Mouse (Mus musculus) lung, adult 18-20 months (tissue): ENCODE measurements at regions not wholly inside any gene's neighbourhood (a gene's known extent, or its start where the extent isn't known, plus 50 kb on each side); places are given as distances from the start of the nearest gene placed in this dataset.
"Not testable (repeated sequence)": the region's sequence is repeated elsewhere in the genome, so short reads cannot be mapped to it uniquely, and the experiment has no call there.

ENCODE experiments used
- DNase-seq, 2 experiments: peaks; one replicate each; pipeline ENCODE4 v3.0.0; 2022; ENCODE audit warnings: mixed read lengths in 2 of 2

DNA sequence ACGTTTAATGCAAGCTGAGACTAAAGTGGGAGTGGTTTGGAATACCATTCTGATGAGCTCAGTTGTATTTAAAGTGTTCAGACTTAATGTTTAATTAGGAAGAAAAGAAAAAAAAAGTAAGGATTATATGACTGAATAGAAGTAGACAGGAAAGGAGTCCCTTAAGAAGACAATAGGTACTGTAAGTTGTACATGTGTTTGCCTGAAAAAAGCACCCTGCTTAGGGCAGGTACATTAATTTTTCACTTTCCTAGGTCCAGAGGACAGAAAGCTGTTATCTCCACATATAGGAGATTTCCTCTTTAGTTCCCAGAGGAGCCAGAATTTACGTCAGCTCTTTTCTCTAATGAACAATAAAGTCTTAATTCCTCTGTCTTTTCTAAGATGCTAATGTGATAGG lies 58.5 kb downstream of the Olfr987 start:
- DNase-seq, result no peak

DNA sequence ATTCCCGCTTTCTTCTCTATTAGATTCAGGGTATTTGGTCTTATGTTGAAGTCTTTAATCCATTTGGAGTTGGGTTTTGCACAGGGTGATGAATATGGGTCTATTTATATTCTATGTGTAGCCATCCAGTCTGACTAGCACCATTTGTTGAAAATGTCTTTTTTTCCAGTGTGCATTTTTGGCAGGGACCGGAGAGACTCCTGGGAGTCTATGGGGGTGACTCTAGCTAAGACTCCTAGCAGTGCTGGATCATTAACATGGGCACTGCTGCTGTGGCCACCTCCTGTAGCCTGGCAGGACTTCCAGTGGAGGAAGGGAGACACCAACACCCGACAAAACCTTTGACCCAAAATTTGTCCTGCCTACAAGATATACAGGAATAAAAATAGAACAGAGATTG lies 61.0 kb downstream of the Olfr987 start:
- DNase-seq, result no peak

DNA sequence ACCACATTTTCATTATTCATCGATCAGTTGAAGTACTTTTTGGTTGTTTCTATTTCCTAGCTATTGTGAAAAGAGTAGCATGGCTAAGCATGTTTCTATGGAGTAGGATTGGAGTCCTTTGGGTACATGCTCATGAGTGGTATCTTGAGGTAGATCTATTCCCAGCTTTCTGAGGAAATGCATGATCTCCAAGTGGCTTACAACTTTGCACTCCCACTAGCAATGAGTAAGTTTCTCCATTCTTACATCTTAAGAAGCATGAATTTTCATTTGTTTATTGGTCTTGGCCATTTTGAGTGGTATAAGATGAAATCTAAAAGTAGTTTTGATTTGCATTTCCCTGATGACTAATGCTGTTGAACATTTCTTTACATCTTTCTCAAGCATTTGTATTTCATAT lies 61.7 kb downstream of the Olfr987 start:
- DNase-seq, result no peak

DNA sequence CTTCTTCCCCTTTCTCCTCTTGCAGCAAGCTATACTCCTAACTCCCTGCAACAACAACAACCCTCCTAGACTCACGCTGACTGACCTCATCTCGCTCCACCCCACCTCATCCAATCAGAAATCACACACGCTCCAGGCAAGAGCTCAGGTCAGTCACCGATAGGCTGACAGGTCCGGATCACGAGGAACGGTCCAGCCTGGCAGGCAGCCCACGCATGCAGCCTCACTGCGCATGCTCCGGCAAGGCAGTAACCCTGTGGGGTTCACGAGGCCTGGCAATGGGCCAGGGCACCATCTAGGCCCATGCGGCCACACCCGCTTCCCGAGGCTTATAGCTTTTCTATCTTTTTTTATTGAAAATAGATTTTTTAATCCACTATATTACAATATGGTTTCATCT lies 69.8 kb upstream of the Lrrc55 start:
- not testable (repeated sequence) for DNase-seq

DNA sequence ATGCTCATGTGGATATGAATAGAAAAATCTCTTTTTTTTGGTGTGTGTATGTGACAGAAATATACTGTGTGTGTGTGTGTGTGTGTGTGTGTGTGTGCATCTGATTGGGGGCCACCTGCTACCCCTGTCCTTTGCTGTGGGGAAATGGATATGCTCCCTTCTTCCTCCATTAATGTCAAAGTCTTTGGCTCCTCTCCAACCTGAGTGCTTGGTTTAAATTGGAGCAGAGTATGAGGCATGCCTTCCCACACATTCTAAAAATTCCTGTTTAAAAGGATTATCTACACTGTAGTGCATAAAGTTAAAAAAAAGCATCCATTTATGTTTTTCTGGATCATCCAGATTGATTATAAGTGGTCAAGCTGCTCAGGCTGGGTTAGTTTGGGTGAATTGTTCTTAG lies 68.7 kb upstream of the Lrrc55 start:
- DNase-seq, result no peak

DNA sequence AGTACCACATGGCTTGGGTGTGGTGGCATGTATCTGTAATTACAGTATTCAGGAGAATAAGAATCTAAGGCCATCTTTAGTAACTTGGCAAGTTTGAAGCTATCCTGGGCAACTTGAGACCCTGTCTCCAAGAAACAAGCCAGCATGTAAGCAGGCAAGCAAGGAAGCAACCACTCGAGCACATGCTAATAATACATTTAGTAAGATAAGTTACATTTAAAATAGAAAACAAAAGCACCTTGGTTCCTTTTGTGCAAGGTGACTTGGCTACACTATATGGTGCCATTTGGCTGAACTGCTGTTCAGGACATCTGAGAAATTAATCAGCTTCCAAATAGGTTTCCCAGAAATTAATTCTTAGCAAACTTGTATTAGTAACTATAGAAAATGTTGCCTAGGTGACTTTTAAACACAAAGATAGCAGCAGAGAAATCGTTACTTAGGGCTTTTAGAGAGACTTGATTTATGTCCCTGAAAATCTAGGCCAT lies 68.1 kb upstream of the Lrrc55 start:
- DNase-seq, result no peak

DNA sequence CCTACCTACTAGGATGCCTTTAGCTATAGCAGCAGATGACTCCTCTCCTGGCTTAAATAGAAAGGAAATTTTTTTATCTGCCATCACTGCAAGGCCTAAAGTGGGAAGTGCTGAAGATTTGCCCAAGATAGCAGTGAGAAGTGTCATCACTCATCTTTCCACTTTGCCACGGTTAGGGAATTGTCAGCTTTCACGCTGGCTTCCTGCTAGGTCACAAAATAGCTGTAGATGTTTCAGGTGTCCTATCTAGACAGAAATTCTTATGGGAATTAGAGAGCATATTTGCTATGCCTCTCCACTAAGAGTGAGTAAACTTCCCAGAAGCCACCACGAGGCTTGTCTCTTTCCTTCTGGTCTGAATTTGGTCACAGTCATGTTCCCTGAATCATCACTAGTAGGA lies 60.4 kb upstream of the Lrrc55 start:
- no peak for DNase-seq

DNA sequence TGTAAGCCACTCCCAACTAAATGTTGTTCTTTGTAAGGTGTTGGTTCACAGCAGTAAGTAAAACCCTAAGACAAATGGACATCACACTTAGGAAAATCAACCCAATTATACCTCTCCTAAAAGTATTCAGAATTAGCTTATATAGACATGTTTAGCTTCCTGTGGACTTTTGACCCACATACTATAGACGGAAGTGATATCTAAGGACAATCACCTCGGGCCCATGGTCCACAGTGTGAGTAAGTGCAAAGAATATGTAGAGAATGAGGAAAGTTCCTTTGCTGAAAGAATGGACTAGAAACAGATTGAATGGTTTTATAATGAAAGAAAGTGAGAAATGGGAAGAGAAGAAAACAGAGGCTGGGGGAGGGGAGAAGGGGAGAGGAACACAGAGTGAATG lies 58.6 kb upstream of the Lrrc55 start:
- no peak for DNase-seq

DNA sequence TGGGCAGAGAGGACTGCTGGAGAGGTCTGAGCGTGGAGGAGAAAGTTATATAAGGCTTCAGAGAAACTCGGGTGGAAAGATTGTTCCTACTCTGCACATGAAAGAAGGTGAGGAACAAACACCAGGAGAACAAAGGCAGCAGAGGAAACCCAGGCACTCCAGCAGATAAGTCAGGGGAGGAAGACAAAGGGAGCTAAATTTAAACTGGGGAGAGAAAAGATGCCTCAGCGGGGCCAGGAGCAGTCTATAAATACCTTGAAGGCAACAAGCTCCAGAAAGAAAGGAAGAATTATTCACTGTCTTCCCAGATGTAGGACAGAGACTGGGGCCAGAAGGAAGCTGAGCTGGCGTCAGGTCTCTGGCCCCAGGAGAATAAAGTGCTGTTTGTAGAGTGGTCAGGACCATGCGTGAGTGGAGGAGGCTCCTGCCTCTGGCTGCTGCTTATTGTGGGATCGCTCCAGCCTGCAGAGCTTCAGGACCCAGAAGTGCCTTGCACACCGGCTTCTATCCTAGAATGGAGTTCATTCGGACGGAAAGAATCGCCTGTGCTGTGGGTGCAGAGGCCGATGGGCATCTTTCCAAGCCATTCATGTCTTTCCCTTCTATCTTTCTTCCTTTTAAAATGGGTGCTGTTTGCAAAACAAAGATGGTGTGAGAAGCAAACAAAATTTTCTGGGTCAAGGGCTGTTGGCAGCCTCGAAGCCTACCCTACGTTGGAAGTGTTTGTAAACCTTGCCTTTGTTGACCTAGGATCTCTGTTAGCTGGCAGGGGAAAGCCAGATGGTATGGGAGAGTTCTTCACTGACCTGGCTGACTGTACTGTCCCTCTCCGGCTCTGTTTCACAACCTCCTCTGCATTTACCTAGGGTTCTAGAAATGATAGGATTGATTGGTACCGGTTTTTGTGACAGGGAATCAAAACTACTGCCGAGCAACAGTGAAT lies 55.6 kb upstream of the Lrrc55 start:
- DNase-seq, result peak; percentile 35 to 40

DNA sequence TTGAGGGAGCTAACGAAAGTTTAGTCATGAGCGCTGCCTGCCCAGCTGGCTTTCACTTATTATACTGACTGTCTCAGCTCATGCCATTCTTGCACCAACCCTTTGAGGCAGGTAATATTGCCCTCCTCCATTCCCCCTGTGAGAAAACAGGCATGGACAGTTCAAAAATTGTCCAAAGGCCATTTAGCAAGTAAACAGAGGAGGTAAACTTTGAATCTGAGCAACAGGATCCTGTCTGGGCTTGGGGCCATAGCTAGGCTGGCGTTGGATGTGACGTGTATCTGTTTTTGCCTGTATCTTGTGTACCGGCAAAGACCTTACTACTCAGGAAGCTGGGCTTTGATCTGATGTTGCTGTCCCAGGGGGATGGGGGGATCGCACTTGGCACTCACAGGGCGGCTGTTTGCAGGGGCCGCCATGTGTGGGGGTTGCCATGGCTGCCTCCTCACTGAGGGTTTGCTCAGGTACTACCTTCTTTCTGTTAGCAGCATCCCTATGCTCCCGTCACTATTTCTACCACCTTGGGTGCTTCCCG lies 53.1 kb upstream of the Lrrc55 start:
- DNase-seq, result no peak
